Comparison of ENCODE assay signal across 27 mouse cellular contexts in the genomic region with DNA sequence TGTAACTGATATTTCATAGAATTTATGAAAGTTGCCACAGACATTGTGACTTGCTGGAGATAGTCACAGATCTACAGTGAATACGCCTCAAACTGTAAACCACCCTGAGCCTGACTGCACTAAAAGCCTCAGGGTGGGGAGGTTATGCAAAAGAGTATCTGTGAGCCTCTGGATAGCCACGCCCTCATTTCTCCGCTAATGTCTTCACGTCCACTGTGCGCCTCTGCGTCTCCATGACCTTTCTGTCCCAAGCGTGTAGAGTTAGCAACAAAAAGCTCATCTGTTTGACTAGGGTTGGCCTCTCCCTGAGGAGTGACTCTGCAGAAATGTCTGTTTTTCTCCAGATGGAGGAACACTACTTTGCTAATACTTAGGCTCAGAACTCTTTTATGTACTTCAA.
A peak's percentile ranks its signal among the peaks of the same experiment; 100 is the strongest.
DNase-seq lines count a peak whose midpoint lies in the region; ATAC-seq and TF ChIP-seq lines count a peak whose summit lies in the region.
"Had no signal": no experiment of that assay in that cellular context is flagged by ENCODE, and none has a peak within 500 bp of the region (broad histone marks: within the 10 kb centered on the region; RNA-seq: fewer than 3 reads in every experiment).

No protein-coding gene starts in this region.

- 76% methylated on average over 7 of the region's 7 CpGs for WGBS in midbrain, embryonic 15.5 days
- WGBS in midbrain, postnatal 0 days, result 73% methylated on average over 7 of the region's 7 CpGs
- 52% methylated on average over 7 of the region's 7 CpGs for WGBS in liver, embryonic 14.5 days (ENCODE audit: insufficient replicate concordance)
- 77% methylated on average over 7 of the region's 7 CpGs for WGBS in hindbrain, postnatal 0 days

- no peaks in the 10 kb centered on the region for H3K27me3 ChIP-seq in midbrain, embryonic 15.5 days (replicated peaks)
- H3K27me3 ChIP-seq in midbrain, postnatal 0 days (ENCODE audit: insufficient read depth, low read length), result no peaks in the 10 kb centered on the region
- no peaks in the 10 kb centered on the region for H3K27me3 ChIP-seq in liver, embryonic 14.5 days (ENCODE audit: control insufficient read depth, insufficient read depth, low read length)
- no peaks in the 10 kb centered on the region for H3K27me3 ChIP-seq in hindbrain, postnatal 0 days (ENCODE audit: insufficient read depth, low read length)
- H3K27me3 ChIP-seq: embryonic facial prominence, embryonic 13.5 days; forebrain, embryonic 15.5 days; hindbrain, embryonic 15.5 days; limb, embryonic 13.5 days; neural tube, embryonic 13.5 days had no signal

- H3K4me1 ChIP-seq in midbrain, embryonic 15.5 days, result peaks cover 4% of the 10 kb centered on the region; the same call in 1 of the 2 replicates
- no peaks in the 10 kb centered on the region for H3K4me1 ChIP-seq in midbrain, postnatal 0 days (ENCODE audit: insufficient read depth, low read length)
- peaks cover 2% of the 10 kb centered on the region in 2 experiments; a peak in 2 of 4 replicates for H3K4me1 ChIP-seq in liver, embryonic 14.5 days (replicated peaks; ENCODE audit: control insufficient read depth in 2 of 2, insufficient read depth in 2 of 2, low read length in 1 of 2)
- no peaks in the 10 kb centered on the region; the same call in 1 of the 2 replicates for H3K4me1 ChIP-seq in hindbrain, postnatal 0 days (ENCODE audit: insufficient read depth, low read length)
- H3K4me1 ChIP-seq: forebrain, embryonic 15.5 days; hindbrain, embryonic 15.5 days; neural tube, embryonic 13.5 days had no signal

- TF ChIP-seq CTCF in midbrain, postnatal 0 days (IDR thresholded peaks at IDR 0.05), result no peak
- no peak for TF ChIP-seq CTCF in liver, embryonic 14.5 days (IDR thresholded peaks at IDR 0.05; ENCODE audit: low read depth)
- no peak for TF ChIP-seq CTCF in hindbrain, postnatal 0 days (IDR thresholded peaks at IDR 0.05; ENCODE audit: low read depth)

- 0 out of 2 replicates have a peak, but pooled peaks have one; percentile 12 for ATAC-seq in midbrain, embryonic 15.5 days (replicated peaks)
- ATAC-seq in midbrain, postnatal 0 days (ENCODE audit: low FRiP score), result no peak
- ATAC-seq in common myeloid progenitor, adult 5-6 weeks (replicated peaks; ENCODE audit: low read depth, poor library complexity, severe bottlenecking), result peak; percentile 62
- ATAC-seq in liver, embryonic 14.5 days (ENCODE audit: insufficient read depth), result peak; percentile 35; the same call in 1 of the 2 replicates
- ATAC-seq in hindbrain, postnatal 0 days, result no peak
- ATAC-seq: CD4-positive, CD25-positive, alpha-beta regulatory T cell, adult 4 months; forebrain, embryonic 15.5 days; intestine, embryonic 16.5 days had no signal

- DNase-seq in midbrain, postnatal 0 days (ENCODE audit: low spot score), result no peak
- DNase-seq in liver, embryonic 14.5 days (ENCODE audit: low read depth in 3 of 3, low spot score in 3 of 3), result peak in 2 of 3 experiments; percentile 13 to 14
- DNase-seq in hindbrain, postnatal 0 days (ENCODE audit: low spot score), result no peak
- DNase-seq in frontal cortex, postnatal 25 days (ENCODE audit: low spot score in 2 of 2), result no peak
- no peak for DNase-seq in gastrocnemius, postnatal 4 days (ENCODE audit: low spot score in 2 of 2)
- DNase-seq: adrenal gland, postnatal 25 days; cerebellum, adult 18-20 months; cerebellum, postnatal 14 days; embryo, embryonic 11 days; gastrocnemius, postnatal 14 days; kidney, adult 9 months; kidney, postnatal 14 days; layer of hippocampus, postnatal 36 days; lung, adult 2 months; midbrain, embryonic 14.5 days had no signal

- H3K27ac ChIP-seq in midbrain, embryonic 15.5 days, result no peak overlapping the region
- no peak overlapping the region for H3K27ac ChIP-seq in midbrain, postnatal 0 days (ENCODE audit: low read depth, low read length)
- H3K27ac ChIP-seq in liver, embryonic 14.5 days, result no peak overlapping the region
- no peak overlapping the region for H3K27ac ChIP-seq in hindbrain, postnatal 0 days
- H3K27ac ChIP-seq: embryonic facial prominence, embryonic 13.5 days; forebrain, embryonic 15.5 days; hindbrain, embryonic 15.5 days; layer of hippocampus, adult 2 months; limb, embryonic 13.5 days; neural tube, embryonic 13.5 days had no signal

- no peaks in the 10 kb centered on the region for H3K36me3 ChIP-seq in midbrain, embryonic 15.5 days (replicated peaks)
- H3K36me3 ChIP-seq in midbrain, postnatal 0 days (ENCODE audit: insufficient read depth, low read length), result no peaks in the 10 kb centered on the region
- H3K36me3 ChIP-seq in liver, embryonic 14.5 days (replicated peaks; ENCODE audit: control insufficient read depth, insufficient read depth, low read depth), result no peaks in the 10 kb centered on the region
- H3K36me3 ChIP-seq in hindbrain, postnatal 0 days (ENCODE audit: insufficient read depth, low read length), result no peaks in the 10 kb centered on the region
- H3K36me3 ChIP-seq: embryonic facial prominence, embryonic 13.5 days; forebrain, embryonic 15.5 days; hindbrain, embryonic 15.5 days; limb, embryonic 13.5 days; neural tube, embryonic 13.5 days had no signal

- no peak for TF ChIP-seq EP300 in liver, embryonic 14.5 days (IDR thresholded peaks at IDR 0.05; ENCODE audit: low read depth)

- H3K4me3 ChIP-seq in midbrain, embryonic 15.5 days, result no peak overlapping the region
- H3K4me3 ChIP-seq in midbrain, postnatal 0 days (ENCODE audit: low read depth, low read length), result no peak overlapping the region
- no peak overlapping the region for H3K4me3 ChIP-seq in liver, embryonic 14.5 days (ENCODE audit: insufficient read depth in 1 of 2, low read depth in 2 of 2, low read length in 2 of 2)
- no peak overlapping the region for H3K4me3 ChIP-seq in hindbrain, postnatal 0 days (ENCODE audit: low read length)
- H3K4me3 ChIP-seq: embryonic facial prominence, embryonic 13.5 days; forebrain, embryonic 15.5 days; hindbrain, embryonic 15.5 days; layer of hippocampus, adult 2 months; limb, embryonic 13.5 days; megakaryocyte, embryonic 14.5 days; myocyte; neural tube, embryonic 13.5 days had no signal

- no peaks in the 10 kb centered on the region for H3K9me3 ChIP-seq in midbrain, embryonic 15.5 days
- no peaks in the 10 kb centered on the region for H3K9me3 ChIP-seq in midbrain, postnatal 0 days (ENCODE audit: low read length)
- H3K9me3 ChIP-seq in liver, embryonic 14.5 days (ENCODE audit: control insufficient read depth, low read length), result no peaks in the 10 kb centered on the region
- no peaks in the 10 kb centered on the region for H3K9me3 ChIP-seq in hindbrain, postnatal 0 days (ENCODE audit: low read length)
- H3K9me3 ChIP-seq: embryonic facial prominence, embryonic 13.5 days; forebrain, embryonic 15.5 days; hindbrain, embryonic 15.5 days; limb, embryonic 13.5 days; megakaryocyte, embryonic 14.5 days; neural tube, embryonic 13.5 days had no signal

- no peak overlapping the region for H3K4me2 ChIP-seq in midbrain, embryonic 15.5 days
- no peak overlapping the region for H3K4me2 ChIP-seq in midbrain, postnatal 0 days (ENCODE audit: low read depth, low read length, poor library complexity, severe bottlenecking)
- no peak overlapping the region for H3K4me2 ChIP-seq in liver, embryonic 14.5 days (ENCODE audit: low read depth)
- no peak overlapping the region for H3K4me2 ChIP-seq in hindbrain, postnatal 0 days (ENCODE audit: low read depth, low read length)
- H3K4me2 ChIP-seq: embryonic facial prominence, embryonic 13.5 days; forebrain, embryonic 15.5 days; hindbrain, embryonic 15.5 days; limb, embryonic 13.5 days; neural tube, embryonic 13.5 days had no signal

- H3K9ac ChIP-seq in midbrain, embryonic 15.5 days, result no peak overlapping the region
- H3K9ac ChIP-seq in midbrain, postnatal 0 days (replicated peaks; ENCODE audit: low read length, poor library complexity, severe bottlenecking), result no peak overlapping the region
- H3K9ac ChIP-seq in liver, embryonic 14.5 days (replicated peaks), result no peak overlapping the region
- no peak overlapping the region for H3K9ac ChIP-seq in hindbrain, postnatal 0 days (replicated peaks; ENCODE audit: low read length)
- H3K9ac ChIP-seq: embryonic facial prominence, embryonic 13.5 days; forebrain, embryonic 15.5 days; hindbrain, embryonic 15.5 days; limb, embryonic 13.5 days; neural tube, embryonic 13.5 days had no signal

Comparison
In these comparisons a context has a peak if more than half of its experiments do, and no peak if none do; other contexts are left out.
1. ATAC-seq: peak in midbrain, embryonic 15.5 days (single experiment), common myeloid progenitor, adult 5-6 weeks (single experiment) and liver, embryonic 14.5 days (single experiment); none in midbrain, postnatal 0 days (single experiment) and hindbrain, postnatal 0 days (single experiment).
2. DNase-seq: peak in liver, embryonic 14.5 days (2 of 3); none in midbrain, postnatal 0 days (single experiment), hindbrain, postnatal 0 days (single experiment), frontal cortex, postnatal 25 days (0 of 2) and gastrocnemius, postnatal 4 days (0 of 2).